Mouse (Mus musculus) ES-E14 (cell line): Measurements from ENCODE around the gene Prkag2. TPM values are rescaled to one million over a fixed set of nuclear protein-coding genes. Genes with fewer than 3 reads are reported as not detected.

Experiments
- DNase-seq: peaks from one replicate; pipeline ENCODE4 v3.0.0-alpha.2; 2013; ENCODE audit warnings: low read depth, low spot score
- H3K27ac ChIP-seq: 2 replicates; pipeline ENCODE4 v1.5.1; 2012; ENCODE audit warnings: low read depth, mild to moderate bottlenecking, low read length, moderate library complexity, mixed read lengths; ENCODE audit not compliant: poor library complexity, insufficient read depth, severe bottlenecking
- H3K36me3 ChIP-seq: 2 replicates; pipeline ENCODE4 v1.6.1; 2012; ENCODE audit warnings: mild to moderate bottlenecking, low read length, moderate library complexity, mixed read lengths; ENCODE audit not compliant: control insufficient read depth, poor library complexity, insufficient read depth, severe bottlenecking
- H3K4me1 ChIP-seq, 2 experiments: fragments of 150-350 bp in 1 of 2; sonication (generic) in 1 of 2; 2 replicates each; pipeline ENCODE4 v1.6.1; 2012; ENCODE audit warnings: low read length in 2 of 2, mild to moderate bottlenecking in 1 of 2, mixed read lengths in 1 of 2; ENCODE audit not compliant: control insufficient read depth in 2 of 2, insufficient read depth in 2 of 2, poor library complexity in 1 of 2
- H3K4me3 ChIP-seq, 2 experiments: fragments of 150-350 bp in 1 of 2; sonication (generic) in 1 of 2; 2 replicates each; pipeline ENCODE4 v1.5.1; 2012; ENCODE audit warnings: low read length in 2 of 2, low read depth in 1 of 2, mild to moderate bottlenecking in 1 of 2, mixed read lengths in 1 of 2; ENCODE audit not compliant: insufficient read depth in 1 of 2, poor library complexity in 1 of 2, severe bottlenecking in 1 of 2
- H3K9ac ChIP-seq: 2 replicates; pipeline ENCODE4 v1.6.1; 2012; ENCODE audit warnings: low read depth, mild to moderate bottlenecking, low read length, mixed read lengths; ENCODE audit not compliant: poor library complexity, insufficient read depth, severe bottlenecking
- H3K9me3 ChIP-seq: fragments of 150-350 bp; sonication (generic); 2 replicates; pipeline ENCODE4 v1.6.1; 2012; ENCODE audit warnings: low read depth, mild to moderate bottlenecking, low read length; ENCODE audit not compliant: control insufficient read depth, insufficient read depth
- CHD2 ChIP-seq: IDR thresholded peaks from 2 replicates; pipeline ENCODE4 v1.6.1; 2014; ENCODE audit warnings: mild to moderate bottlenecking, low read depth, low read length, inconsistent platforms
- HCFC1 ChIP-seq: IDR thresholded peaks from 2 replicates; pipeline ENCODE4 v1.6.1; 2012; ENCODE audit warnings: low read length, inconsistent platforms, borderline replicate concordance; ENCODE audit not compliant: insufficient read depth
- MAFK ChIP-seq: IDR thresholded peaks from 2 replicates; pipeline ENCODE4 v1.6.1; 2014; ENCODE audit warnings: mild to moderate bottlenecking, low read depth, low read length, inconsistent platforms; ENCODE audit not compliant: insufficient read depth
- ZC3H11A ChIP-seq: IDR thresholded peaks from 2 replicates; pipeline ENCODE4 v1.6.1; 2012; ENCODE audit warnings: low read depth, mild to moderate bottlenecking, inconsistent platforms, low read length, borderline replicate concordance
- ZNF384 ChIP-seq: IDR thresholded peaks from 2 replicates; pipeline ENCODE4 v1.6.1; 2012; ENCODE audit warnings: low read depth, low read length, inconsistent platforms
- in situ Hi-C, 2 experiments: fragments of 600-800 bp; cut with MboI; formaldehyde crosslinking; loops; one replicate each; pipeline ENCODE4 v1.15.1; 2025; ENCODE audit warnings: low sequenced_read_pairs in 2 of 2, inconsistent platforms in 1 of 2; ENCODE audit not compliant: unreplicated experiment in 2 of 2
- total RNA-seq: library from RNA; depleted of rRNA; stranded (reverse); fragments of 300-350 nt; gene quantifications from 2 replicates; pipeline ENCODE4 v1.2.3, GENCODE M21; 2012

The Prkag2 gene
- total RNA-seq, 1 experiment: 10.5 TPM

DNA sequence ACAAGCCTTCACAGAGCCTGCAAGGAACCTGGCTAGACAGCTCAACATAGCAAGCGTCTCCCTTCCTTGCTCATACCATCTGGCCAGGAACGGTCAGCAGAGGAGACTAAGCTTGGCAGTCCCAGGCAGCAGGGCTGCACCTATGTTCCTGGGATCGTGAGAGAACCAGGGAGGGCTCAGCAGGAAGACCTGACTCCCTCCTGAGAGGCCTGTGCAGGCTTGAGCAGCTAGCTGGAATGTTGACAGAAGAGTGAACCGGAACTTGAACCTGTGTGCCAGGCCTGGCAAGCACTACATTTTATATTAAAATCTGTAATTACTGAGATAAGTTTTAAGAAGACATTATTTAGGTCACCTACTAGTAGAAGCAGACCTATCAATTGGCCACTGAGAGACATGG is 24.8 kb downstream of the Prkag2 start:
- Histone ChIP-seq H3K9me3 (no peaks in the 10 kb centered on the region), H3K4me1 (no peaks in the 10 kb centered on the region), H3K36me3 (no peaks in the 10 kb centered on the region), H3K9ac (no peak overlapping the region), H3K4me3 (no peak overlapping the region), H3K27ac (no peak overlapping the region)
- TF ChIP-seq MAFK (no peak), CHD2 (no peak), ZNF384 (no peak), HCFC1 (no peak)
- in situ Hi-C loops: no loop called here
- no peak for DNase-seq

DNA sequence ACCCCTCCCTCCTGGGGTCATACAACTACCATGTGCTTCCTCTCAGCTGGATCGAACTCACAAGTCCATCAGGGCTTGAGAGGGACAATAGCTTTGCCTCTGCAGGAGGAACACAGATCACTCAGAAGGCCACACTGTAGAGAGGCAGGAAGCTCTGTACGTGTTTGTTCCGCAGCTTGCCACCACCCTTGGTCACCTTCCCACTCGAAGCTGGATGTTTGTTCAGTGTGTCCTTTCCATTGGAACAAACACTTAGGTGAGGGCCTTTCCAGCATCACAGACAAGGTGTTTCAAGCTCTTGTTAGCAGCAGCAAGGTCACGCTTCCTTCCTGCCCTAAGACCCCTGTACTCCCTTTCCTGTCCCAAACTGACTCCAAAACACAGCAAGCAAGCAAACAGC is 30.6 kb downstream of the Prkag2 start:
- H3K4me1 ChIP-seq: no peaks in the 10 kb centered on the region
- DNase-seq: no peak
- TF ChIP-seq CHD2 (no peak), HCFC1 (no peak), MAFK (no peak), ZC3H11A (no peak), ZNF384 (no peak)
- no peak overlapping the region; the same call in 1 of the 2 replicates for H3K27ac ChIP-seq
- in situ Hi-C loops: no loop called here
- H3K9me3 ChIP-seq: no peaks in the 10 kb centered on the region
- no peak overlapping the region for H3K4me3 ChIP-seq
- no peaks in the 10 kb centered on the region for H3K36me3 ChIP-seq
- no peak overlapping the region for H3K9ac ChIP-seq

DNA sequence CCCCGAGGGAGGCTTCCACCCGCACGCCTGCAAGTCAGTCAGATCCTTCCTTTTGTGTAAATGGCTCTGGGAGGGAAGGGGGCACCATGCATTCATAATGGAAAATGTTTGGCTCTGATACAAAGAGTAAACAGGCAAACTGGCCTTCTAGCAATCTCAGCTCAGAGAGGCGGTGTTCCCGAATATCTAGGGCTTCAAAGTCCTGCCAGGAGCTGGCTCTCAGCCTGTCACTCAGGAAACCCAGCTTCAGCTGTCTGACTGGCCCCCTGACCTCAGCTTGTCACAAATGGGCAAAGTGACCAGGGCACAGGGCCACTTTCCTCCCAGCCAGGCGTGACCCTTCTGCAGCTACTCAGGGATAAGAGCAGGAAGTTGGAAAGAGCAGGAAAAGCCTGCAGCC is 33.3 kb downstream of the Prkag2 start:
- no peak overlapping the region for H3K9ac ChIP-seq
- in situ Hi-C loops: no loop called here
- DNase-seq: no peak
- no peak overlapping the region for H3K4me3 ChIP-seq
- no peak for TF ChIP-seq CHD2
- no peak for TF ChIP-seq MAFK
- TF ChIP-seq ZNF384: no peak
- TF ChIP-seq ZC3H11A: no peak
- no peaks in the 10 kb centered on the region for H3K9me3 ChIP-seq
- no peak overlapping the region for H3K27ac ChIP-seq
- H3K4me1 ChIP-seq: no peaks in the 10 kb centered on the region; a peak in 1 of 4 replicates
- no peaks in the 10 kb centered on the region for H3K36me3 ChIP-seq

DNA sequence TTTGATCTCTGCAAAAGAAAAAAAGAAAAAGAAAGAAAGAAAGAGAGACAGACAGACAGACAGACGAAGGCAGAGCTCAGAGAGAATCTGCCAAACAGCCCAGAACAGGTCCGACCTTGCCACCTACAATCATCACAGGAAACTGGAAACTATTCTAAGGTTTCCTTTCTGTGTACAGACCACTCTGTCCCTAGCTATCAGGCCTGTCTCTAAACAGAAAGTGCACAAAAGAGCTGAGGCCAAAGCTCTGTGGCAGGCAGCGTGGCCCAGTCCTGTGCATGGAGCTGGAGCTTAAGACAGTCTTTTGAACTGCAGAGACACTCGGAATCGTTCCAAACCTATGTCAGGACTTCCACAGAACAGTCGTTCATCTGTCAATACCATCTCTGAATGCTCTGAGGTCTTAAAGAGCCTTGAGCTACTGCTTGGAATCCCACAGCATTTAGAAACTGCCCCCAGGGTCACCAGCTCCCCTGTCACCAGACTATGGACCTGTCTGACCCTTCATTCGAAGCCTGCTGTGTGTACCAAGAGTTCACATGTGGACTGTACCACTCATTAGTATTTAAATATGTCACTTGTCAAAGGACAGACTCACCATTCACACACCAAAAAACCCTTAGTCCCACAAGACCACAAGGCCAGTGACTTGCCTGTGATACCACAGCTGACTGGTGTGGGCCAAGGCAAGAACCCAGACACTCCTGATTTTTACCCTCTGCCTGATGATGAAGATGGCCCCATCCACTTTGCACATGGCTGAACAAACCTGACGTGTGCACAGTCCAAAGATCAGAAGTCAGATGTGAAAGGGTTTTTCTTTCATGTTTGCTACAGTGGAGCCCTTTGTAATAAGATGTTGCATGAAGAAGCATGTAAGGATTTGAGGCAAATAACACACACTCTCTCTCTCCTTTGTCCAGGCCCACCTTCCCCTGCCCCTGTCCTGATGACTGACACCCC is 35.9 kb downstream of the Prkag2 start:
- no peaks in the 10 kb centered on the region for H3K36me3 ChIP-seq
- no peak overlapping the region for H3K27ac ChIP-seq
- no peak for DNase-seq
- in situ Hi-C loops: no loop called here
- no peak overlapping the region for H3K9ac ChIP-seq
- no peak overlapping the region for H3K4me3 ChIP-seq
- no peaks in the 10 kb centered on the region for H3K9me3 ChIP-seq
- TF ChIP-seq ZNF384 (no peak), HCFC1 (no peak), CHD2 (no peak), ZC3H11A (no peak), MAFK (no peak)
- no peaks in the 10 kb centered on the region; a peak in 1 of 4 replicates for H3K4me1 ChIP-seq
